Mouse (Mus musculus): ENCODE results near the gene Vmn2r89. TPM values are rescaled to one million over a fixed set of nuclear protein-coding genes. Genes with fewer than 3 reads are reported as not detected.

The Vmn2r89 gene
- polyA plus RNA-seq, 1 experiment from 2014 or later = not detected

- no peak for DNase-seq (ENCODE audit: low read depth, low spot score)
- TF ChIP-seq CTCF (IDR thresholded peaks at IDR 0.05) = no peak
- in situ Hi-C loops (cut with MboI; ENCODE audit: low pct_unique_long_range_greater_than_20kb) = no loop called here
- ChIA-PET POLR2A (no interaction called here), CTCF (no interaction called here)
- no peaks in the 10 kb centered on the region for H3K27me3 ChIP-seq
- no peak for ATAC-seq
Measured at GRCm38 (mm10) chr14:51486111-51486510, 34.5 kb downstream of the Vmn2r89 start.

- ChIA-PET CTCF (no interaction called here), POLR2A (no interaction called here)
- in situ Hi-C loops (cut with MboI; ENCODE audit: low pct_unique_long_range_greater_than_20kb) = no loop called here
- no peak for TF ChIP-seq CTCF (IDR thresholded peaks at IDR 0.05)
- DNase-seq (ENCODE audit: low read depth, low spot score) (no peak), ATAC-seq (no peak)
- H3K27me3 ChIP-seq = no peaks in the 10 kb centered on the region
Measured at GRCm38 (mm10) chr14:51495781-51496180, 44.1 kb downstream of the Vmn2r89 start.

GRCm38 (mm10) chr14:51496955-51497354 is 45.3 kb downstream of the Vmn2r89 start:
- TF ChIP-seq CTCF (IDR thresholded peaks at IDR 0.05) = no peak
- in situ Hi-C loops (cut with MboI; ENCODE audit: low pct_unique_long_range_greater_than_20kb) = no loop called here
- ChIA-PET CTCF (no interaction called here), POLR2A (no interaction called here)
- no peak for DNase-seq (ENCODE audit: low read depth, low spot score)
- no peak for ATAC-seq
- no peaks in the 10 kb centered on the region for H3K27me3 ChIP-seq

- in situ Hi-C loops (cut with MboI; ENCODE audit: low pct_unique_long_range_greater_than_20kb) = no loop called here
- no peaks in the 10 kb centered on the region for H3K27me3 ChIP-seq
- ChIA-PET POLR2A (no interaction called here), CTCF (no interaction called here)
- DNase-seq (ENCODE audit: low read depth, low spot score) (no peak), ATAC-seq (no peak)
- TF ChIP-seq CTCF (IDR thresholded peaks at IDR 0.05) = no peak
Measured at GRCm38 (mm10) chr14:51497958-51498357, 46.3 kb downstream of the Vmn2r89 start.

- CTCF ChIA-PET = no interaction called here
- TF ChIP-seq CTCF (IDR thresholded peaks at IDR 0.05) = no peak
- no peak for ATAC-seq
Measured at GRCm38 (mm10) chr14:51499707-51500275, 48.1 kb downstream of the Vmn2r89 start.

GRCm38 (mm10) chr14:51500461-51500860 is 48.8 kb downstream of the Vmn2r89 start:
- DNase-seq (ENCODE audit: low read depth, low spot score) (no peak), ATAC-seq (no peak)
- no peak for TF ChIP-seq CTCF (IDR thresholded peaks at IDR 0.05)
- H3K27me3 ChIP-seq = no peaks in the 10 kb centered on the region
- ChIA-PET CTCF (no interaction called here), POLR2A (no interaction called here)
- in situ Hi-C loops (cut with MboI; ENCODE audit: low pct_unique_long_range_greater_than_20kb) = no loop called here

More at GRCm38 (mm10) chr14:51499707-51500275, 48.1 kb downstream of the Vmn2r89 start:
- in situ Hi-C loops (cut with MboI; ENCODE audit: low pct_unique_long_range_greater_than_20kb) = no loop called here
- DNase-seq (ENCODE audit: low read depth, low spot score) = no peak
- POLR2A ChIA-PET = no interaction called here
- no peaks in the 10 kb centered on the region for H3K27me3 ChIP-seq

GRCm38 (mm10) chr14:51507416-51507815 is 55.8 kb downstream of the Vmn2r89 start:
- no peak for DNase-seq (ENCODE audit: low read depth, low spot score)
- ATAC-seq = no peak
- ChIA-PET POLR2A (no interaction called here), CTCF (no interaction called here)
- no peaks in the 10 kb centered on the region for H3K27me3 ChIP-seq
- TF ChIP-seq CTCF (IDR thresholded peaks at IDR 0.05) = no peak
- in situ Hi-C loops (cut with MboI; ENCODE audit: low pct_unique_long_range_greater_than_20kb) = no loop called here

Other genes starting within 250 kb of the Vmn2r89 start
- gene Ear14, start 248.5 kb upstream of the Vmn2r89 start, polyA plus RNA-seq (2021) = not detected
- gene Rnase2a, start 195.7 kb upstream of the Vmn2r89 start, polyA plus RNA-seq (2021) = not detected
- not detected for gene Gm7247, start 90.1 kb upstream of the Vmn2r89 start, polyA plus RNA-seq (2021)
- not detected for gene Vmn2r88, start 41.0 kb upstream of the Vmn2r89 start, polyA plus RNA-seq (2021)
- not detected for gene Gm5622, start 100.9 kb downstream of the Vmn2r89 start, polyA plus RNA-seq (2021)
- not detected for gene Gm17175, start 122.2 kb downstream of the Vmn2r89 start, polyA plus RNA-seq (2021)
- not detected for gene Gm17174, start 140.3 kb downstream of the Vmn2r89 start, polyA plus RNA-seq (2021)
- gene Gm17078, start 159.5 kb downstream of the Vmn2r89 start, polyA plus RNA-seq (2021) = not detected
- gene Gm4181, start 183.8 kb downstream of the Vmn2r89 start, polyA plus RNA-seq (2021) = not detected
- not detected for gene Gm17079, start 243.6 kb downstream of the Vmn2r89 start, polyA plus RNA-seq (2021)

Measured in Patski (cell line).